Mouse (Mus musculus): ENCODE measurements around the gene Pygo2. TPM values are rescaled to one million over a fixed set of nuclear protein-coding genes. Genes with fewer than 3 reads are reported as not detected.

The Pygo2 gene
- total and polyA plus RNA-seq, 3 experiments: 12.5 to 15.3 (median 14.4) TPM

DNA sequence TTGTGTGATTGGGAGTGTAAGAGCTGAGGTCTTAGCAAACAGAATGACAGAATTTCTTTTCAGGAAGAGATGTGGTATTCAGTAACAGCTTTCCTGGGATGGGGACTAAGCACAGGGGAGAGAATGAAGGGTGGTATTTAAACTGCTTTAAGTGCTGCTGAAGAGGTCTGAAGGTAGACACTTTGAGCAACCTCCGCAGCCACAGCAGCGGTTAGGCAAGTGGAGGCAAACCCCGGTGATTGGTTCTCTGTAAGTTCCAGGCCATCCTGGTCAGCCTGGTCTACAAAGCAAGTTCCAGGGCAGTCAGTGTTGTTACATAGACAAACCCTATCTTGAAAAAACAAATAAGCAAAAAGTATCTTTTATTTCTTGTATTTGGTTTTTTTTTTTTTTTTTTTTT lies 10.0 kb upstream of the Pygo2 start:
- 29% methylated on average over 3 of the region's 3 CpGs for WGBS
- peaks cover 8% of the 10 kb centered on the region for H3K4me1 ChIP-seq (ENCODE audit: control insufficient read depth, insufficient read depth, low read length)
- intact Hi-C loops (cut with DNase I): loop anchor here (2.0 kb wide), 1 partner anchor 17 kb away; the partner anchor contains the start of gene Pbxip1

DNA sequence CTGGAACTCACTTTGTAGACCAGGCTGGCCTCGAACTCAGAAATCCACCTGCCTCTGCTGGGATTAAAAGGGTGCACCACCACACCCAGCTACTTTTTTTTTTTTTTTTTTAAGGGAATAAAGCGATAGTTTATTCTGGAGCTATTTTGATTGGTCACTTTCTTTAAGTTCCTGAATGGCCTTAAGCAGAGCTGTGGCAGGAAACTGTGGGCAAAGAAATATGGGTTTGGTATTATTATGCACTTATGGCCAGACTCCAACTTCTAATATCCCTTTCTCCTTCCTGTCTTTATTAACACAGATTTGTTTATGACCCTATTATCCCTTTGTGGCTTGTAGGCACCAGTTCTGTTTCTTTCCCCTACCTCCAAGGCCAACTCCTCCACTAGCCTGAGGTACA lies 9.6 kb upstream of the Pygo2 start:
- Histone ChIP-seq H3K27ac (peak overlapping the region; percentile 80), H3K4me3 (no peak overlapping the region), H3K36me3 (ENCODE audit: control insufficient read depth, insufficient read depth, low read length) (no peaks in the 10 kb centered on the region), H3K4me1 (ENCODE audit: control insufficient read depth, insufficient read depth, low read length) (peaks cover 8% of the 10 kb centered on the region), H3K79me2 (replicated peaks; ENCODE audit: control insufficient read depth, insufficient read depth, low read length) (peaks cover 2% of the 10 kb centered on the region; the same call in 1 of the 2 replicates), H3K27me3 (ENCODE audit: control insufficient read depth, insufficient read depth, low read length) (no peaks in the 10 kb centered on the region), H3K9ac (ENCODE audit: low read depth, low read length) (no peak overlapping the region)
- 29% methylated on average over 2 of the region's 2 CpGs for WGBS
- DNase-seq: no peak
- intact Hi-C loops (cut with DNase I): no loop called here
- no peak for TF ChIP-seq CTCF (IDR thresholded peaks at IDR 0.05)
- TF ChIP-seq EP300 (IDR thresholded peaks at IDR 0.05; ENCODE audit: insufficient read depth, low read depth, low read length): no peak
- no peak for TF ChIP-seq POLR2A (IDR thresholded peaks at IDR 0.05; ENCODE audit: insufficient read depth, low read depth, low read length)

More for the DNA sequence above, 10.0 kb upstream of the Pygo2 start:
- peak overlapping the region; percentile 48 for H3K9ac ChIP-seq (ENCODE audit: low read depth, low read length)
- H3K4me3 ChIP-seq: peak overlapping the region; percentile 88
- H3K79me2 ChIP-seq (replicated peaks; ENCODE audit: control insufficient read depth, insufficient read depth, low read length): peaks cover 2% of the 10 kb centered on the region; the same call in 1 of the 2 replicates
- H3K27me3 ChIP-seq (ENCODE audit: control insufficient read depth, insufficient read depth, low read length): no peaks in the 10 kb centered on the region
- H3K27ac ChIP-seq: peak overlapping the region; percentile 94
- TF ChIP-seq POLR2A (IDR thresholded peaks at IDR 0.05; ENCODE audit: insufficient read depth, low read depth, low read length): no peak
- no peak for DNase-seq
- no peaks in the 10 kb centered on the region for H3K36me3 ChIP-seq (ENCODE audit: control insufficient read depth, insufficient read depth, low read length)

DNA sequence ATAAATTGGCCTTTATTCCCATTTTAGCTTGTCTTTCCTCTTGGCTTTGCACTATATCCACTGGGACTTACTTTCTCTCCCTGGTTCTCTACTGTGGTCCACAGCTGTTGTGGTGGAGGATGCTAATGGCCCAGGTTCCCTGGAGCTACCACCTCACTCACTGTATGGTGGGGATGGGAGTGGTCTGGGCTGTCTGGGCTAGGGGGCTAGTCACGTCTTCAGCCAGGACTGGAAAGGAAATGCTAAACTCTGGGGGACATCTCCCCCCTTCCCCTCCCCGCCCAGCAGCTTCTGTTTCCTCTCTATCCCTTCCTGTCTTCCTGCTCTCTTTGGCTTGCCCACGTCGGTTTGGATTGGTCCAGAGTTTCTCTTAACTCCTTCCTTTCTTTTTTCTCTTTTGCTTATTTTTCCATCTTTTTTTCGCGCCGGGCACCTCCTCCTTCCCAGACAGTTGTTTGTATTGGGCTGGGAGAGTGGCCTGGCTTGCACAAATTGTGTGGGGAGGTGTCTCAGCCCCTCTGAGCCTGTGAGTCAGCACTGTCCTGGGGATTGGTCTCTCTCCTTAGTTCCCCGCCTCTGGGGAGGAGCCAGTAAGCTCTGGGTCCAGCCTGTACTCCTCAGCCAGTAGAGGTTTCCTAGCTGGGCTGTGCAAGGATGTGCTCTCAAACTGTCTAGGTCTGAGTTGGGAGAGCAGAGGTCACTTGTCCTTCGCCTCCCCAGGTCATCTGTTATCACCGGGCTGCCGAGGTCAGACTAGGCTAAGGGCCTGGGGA lies 8.8 kb upstream of the Pygo2 start:
- Histone ChIP-seq H3K4me3 (peak overlapping the region; percentile 41), H3K27ac (peak overlapping the region; percentile 80), H3K36me3 (ENCODE audit: control insufficient read depth, insufficient read depth, low read length) (no peaks in the 10 kb centered on the region), H3K27me3 (ENCODE audit: control insufficient read depth, insufficient read depth, low read length) (no peaks in the 10 kb centered on the region), H3K79me2 (replicated peaks; ENCODE audit: control insufficient read depth, insufficient read depth, low read length) (peaks cover 2% of the 10 kb centered on the region; the same call in 1 of the 2 replicates), H3K9ac (ENCODE audit: low read depth, low read length) (peak overlapping the region; percentile 59), H3K4me1 (ENCODE audit: control insufficient read depth, insufficient read depth, low read length) (peaks cover 8% of the 10 kb centered on the region)
- TF ChIP-seq EP300 (IDR thresholded peaks at IDR 0.05; ENCODE audit: insufficient read depth, low read depth, low read length): 0 out of 2 replicates have a peak, but pooled peaks have one; percentile 28
- TF ChIP-seq CTCF (IDR thresholded peaks at IDR 0.05): no peak
- peak; percentile 93 for TF ChIP-seq POLR2A (IDR thresholded peaks at IDR 0.05; ENCODE audit: insufficient read depth, low read depth, low read length)
- peak; percentile 84 to 90 for DNase-seq
- WGBS: 12% methylated on average over 11 of the region's 11 CpGs
- intact Hi-C loops (cut with DNase I): no loop called here

DNA sequence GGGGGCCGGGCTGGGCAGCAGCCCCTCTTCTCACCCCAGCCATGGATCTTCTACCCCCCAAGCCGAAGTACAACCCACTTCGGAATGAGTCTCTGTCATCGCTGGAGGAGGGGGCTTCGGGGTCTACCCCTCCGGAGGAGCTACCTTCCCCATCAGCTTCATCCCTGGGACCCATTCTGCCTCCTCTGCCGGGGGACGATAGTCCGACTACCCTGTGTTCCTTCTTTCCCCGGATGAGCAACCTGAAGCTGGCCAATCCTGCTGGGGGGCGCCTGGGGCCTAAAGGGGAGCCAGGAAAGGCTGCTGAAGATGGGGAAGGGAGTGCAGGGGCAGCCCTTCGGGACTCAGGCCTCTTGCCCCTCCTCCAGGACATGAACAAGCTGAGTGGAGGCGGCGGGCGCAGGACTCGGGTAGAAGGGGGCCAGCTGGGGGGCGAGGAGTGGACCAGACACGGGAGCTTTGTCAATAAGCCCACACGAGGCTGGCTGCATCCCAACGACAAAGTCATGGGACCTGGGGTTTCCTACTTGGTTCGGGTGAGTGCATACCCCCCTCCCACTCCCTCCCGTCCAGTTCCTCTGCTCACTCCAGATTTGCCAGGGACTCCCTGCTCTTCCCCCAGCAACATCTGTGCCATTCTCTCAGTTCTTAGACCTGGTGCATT lies 8.1 kb upstream of the Pygo2 start:
- Histone ChIP-seq H3K27ac (peak overlapping the region; percentile 80), H3K4me3 (peak overlapping the region; percentile 41), H3K79me2 (replicated peaks; ENCODE audit: control insufficient read depth, insufficient read depth, low read length) (no peaks in the 10 kb centered on the region; the same call in 1 of the 2 replicates), H3K9ac (ENCODE audit: low read depth, low read length) (peak overlapping the region; percentile 59), H3K36me3 (ENCODE audit: control insufficient read depth, insufficient read depth, low read length) (no peaks in the 10 kb centered on the region), H3K27me3 (ENCODE audit: control insufficient read depth, insufficient read depth, low read length) (no peaks in the 10 kb centered on the region), H3K4me1 (ENCODE audit: control insufficient read depth, insufficient read depth, low read length) (peaks cover 8% of the 10 kb centered on the region)
- WGBS: 16% methylated on average over 22 of the region's 22 CpGs
- intact Hi-C loops (cut with DNase I): no loop called here
- TF ChIP-seq CTCF (IDR thresholded peaks at IDR 0.05): no peak
- TF ChIP-seq POLR2A (IDR thresholded peaks at IDR 0.05; ENCODE audit: insufficient read depth, low read depth, low read length): no peak
- TF ChIP-seq EP300 (IDR thresholded peaks at IDR 0.05; ENCODE audit: insufficient read depth, low read depth, low read length): no peak
- peak in 1 of 2 experiments; percentile 45 for DNase-seq

DNA sequence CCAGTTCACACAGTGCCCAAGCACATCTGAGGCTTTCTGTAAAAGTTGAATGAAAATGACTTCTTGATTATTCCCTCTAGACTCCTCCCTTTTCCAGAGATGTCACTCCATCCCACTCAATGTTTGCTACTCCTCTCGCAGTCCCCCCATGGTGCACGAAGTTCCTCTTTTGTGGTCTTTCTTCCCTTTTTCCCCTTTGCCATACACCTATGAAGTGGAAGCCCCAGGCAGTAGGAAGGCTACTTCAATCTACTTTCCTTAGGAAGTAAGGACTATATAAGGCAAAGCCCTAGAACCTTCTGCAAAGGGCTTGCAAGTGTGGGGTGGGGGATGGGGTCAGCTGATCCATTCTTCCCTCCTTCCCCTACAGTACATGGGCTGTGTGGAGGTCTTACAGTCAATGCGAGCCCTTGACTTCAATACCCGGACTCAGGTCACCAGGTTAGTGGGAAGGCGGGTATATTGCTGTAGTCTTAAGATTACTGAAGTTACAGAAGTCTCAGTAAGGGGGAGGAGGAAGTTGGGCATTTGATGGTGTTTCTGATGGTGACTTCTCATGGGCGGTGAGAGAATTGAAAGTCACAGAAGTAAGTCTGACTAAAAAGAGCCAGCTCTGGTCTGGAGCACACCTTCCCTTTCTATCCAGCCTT lies 7.3 kb upstream of the Pygo2 start:
- H3K9ac ChIP-seq (ENCODE audit: low read depth, low read length): no peak overlapping the region
- H3K4me1 ChIP-seq (ENCODE audit: control insufficient read depth, insufficient read depth, low read length): peaks cover 8% of the 10 kb centered on the region
- H3K27ac ChIP-seq: no peak overlapping the region
- DNase-seq: no peak
- no peak overlapping the region for H3K4me3 ChIP-seq
- no peaks in the 10 kb centered on the region for H3K27me3 ChIP-seq (ENCODE audit: control insufficient read depth, insufficient read depth, low read length)
- intact Hi-C loops (cut with DNase I): no loop called here
- 56% methylated on average over 6 of the region's 6 CpGs for WGBS
- H3K79me2 ChIP-seq (replicated peaks; ENCODE audit: control insufficient read depth, insufficient read depth, low read length): no peaks in the 10 kb centered on the region; the same call in 1 of the 2 replicates
- TF ChIP-seq POLR2A (IDR thresholded peaks at IDR 0.05; ENCODE audit: insufficient read depth, low read depth, low read length) (no peak), EP300 (IDR thresholded peaks at IDR 0.05; ENCODE audit: insufficient read depth, low read depth, low read length) (no peak), CTCF (IDR thresholded peaks at IDR 0.05) (no peak)
- no peaks in the 10 kb centered on the region for H3K36me3 ChIP-seq (ENCODE audit: control insufficient read depth, insufficient read depth, low read length)

Data from heart, adult 2 months (tissue).